In genomic region chr2:174110783-174111549, GRCm38 (mm10) we compare ENCODE assay signal across 1 mouse cellular context.
TF ChIP-seq lines count a peak whose summit lies in the region.

No protein-coding gene starts in this region.

TF ChIP-seq in MEL, 35 proteins besides CTCF, POLR2A, EP300 and RAD21 (continued from another document):
- TF ChIP-seq KAT2A (conservative IDR thresholded peaks at IDR 0.05; ENCODE audit: low read depth, low read length) (no peak), CHD1 (IDR thresholded peaks at IDR 0.05; ENCODE audit: low read depth, low read length) (no peak), TCF12 (IDR thresholded peaks at IDR 0.05; ENCODE audit: low read depth, low read length) (no peak), ZC3H11A (IDR thresholded peaks at IDR 0.05; ENCODE audit: low read depth, low read length) (no peak), HCFC1 (IDR thresholded peaks at IDR 0.05; ENCODE audit: low read depth, low read length) (no peak), MEF2A (IDR thresholded peaks at IDR 0.05; ENCODE audit: extremely low read depth, insufficient replicate concordance, low read depth, low read length, poor library complexity, severe bottlenecking) (no peak), TBP (IDR thresholded peaks at IDR 0.05; ENCODE audit: low read depth, low read length) (no peak), E2F4 (IDR thresholded peaks at IDR 0.05; ENCODE audit: borderline replicate concordance, low read depth, low read length) (no peak), GATA1 (IDR thresholded peaks at IDR 0.05; ENCODE audit: low read depth, low read length) (no peak)
TF ChIP-seq in MEL: peak in this region for 5.
